Mouse (Mus musculus) frontal cortex, adult 2 months (tissue): ENCODE measurements at regions not wholly inside any gene's neighbourhood (a gene's known extent, or its start where the extent isn't known, plus 50 kb on each side); places are given as distances from the start of the nearest gene placed in this dataset.

Experiments
- DNase-seq, 2 experiments: peaks; one replicate each; pipeline ENCODE4 v3.0.0; 2022; ENCODE audit warnings: low spot score in 1 of 2; ENCODE audit errors: extremely low spot score in 1 of 2

GRCm38 (mm10) chr12:52398511-52398975, 105.2 kb upstream of the Arhgap5 start:
- DNase-seq, result no peak

GRCm38 (mm10) chr12:52400099-52400498, 103.7 kb upstream of the Arhgap5 start:
- DNase-seq, result no peak

- no peak for DNase-seq
These were observed 101.1 kb upstream of the Arhgap5 start for GRCm38 (mm10) chr12:52402711-52403110.

- no peak for DNase-seq
These were observed 97.4 kb upstream of the Arhgap5 start for GRCm38 (mm10) chr12:52406386-52406785.

GRCm38 (mm10) chr12:52408307-52408895, 95.4 kb upstream of the Arhgap5 start:
- DNase-seq, result no peak

GRCm38 (mm10) chr12:52409221-52409620, 94.6 kb upstream of the Arhgap5 start:
- DNase-seq, result no peak

- no peak for DNase-seq
These were observed 91.6 kb upstream of the Arhgap5 start for GRCm38 (mm10) chr12:52412172-52412571.

- DNase-seq, result no peak
These were observed 90.7 kb upstream of the Arhgap5 start for GRCm38 (mm10) chr12:52413046-52413473.

- no peak for DNase-seq
These were observed 81.0 kb upstream of the Arhgap5 start for GRCm38 (mm10) chr12:52422729-52423128.

- no peak for DNase-seq
These were observed 79.3 kb upstream of the Arhgap5 start for GRCm38 (mm10) chr12:52424336-52425034.

- peak in 1 of 2 experiments; percentile 24 for DNase-seq
These were observed 73.8 kb upstream of the Arhgap5 start for GRCm38 (mm10) chr12:52429935-52430334.

GRCm38 (mm10) chr12:52431933-52432332, 71.8 kb upstream of the Arhgap5 start:
- DNase-seq, result no peak

GRCm38 (mm10) chr12:52434021-52434420, 69.8 kb upstream of the Arhgap5 start:
- peak in 1 of 2 experiments; percentile 48 for DNase-seq

- no peak for DNase-seq
These were observed 68.5 kb upstream of the Arhgap5 start for GRCm38 (mm10) chr12:52435321-52435720.

- DNase-seq, result no peak
These were observed 68.0 kb upstream of the Arhgap5 start for GRCm38 (mm10) chr12:52435795-52436211.

GRCm38 (mm10) chr12:52436941-52437340, 66.8 kb upstream of the Arhgap5 start:
- no peak for DNase-seq

- no peak for DNase-seq
These were observed 64.5 kb upstream of the Arhgap5 start for GRCm38 (mm10) chr12:52439241-52439640.

GRCm38 (mm10) chr12:52440868-52441365, 62.9 kb upstream of the Arhgap5 start:
- no peak for DNase-seq

GRCm38 (mm10) chr12:52442337-52442736, 61.4 kb upstream of the Arhgap5 start:
- no peak for DNase-seq

- DNase-seq, result no peak
These were observed 58.0 kb upstream of the Arhgap5 start for GRCm38 (mm10) chr12:52445731-52446130.

- DNase-seq, result no peak
These were observed 57.3 kb upstream of the Arhgap5 start for GRCm38 (mm10) chr12:52446501-52446900.

GRCm38 (mm10) chr12:52447482-52447881, 56.3 kb upstream of the Arhgap5 start:
- DNase-seq, result no peak
